Mouse (Mus musculus): ENCODE measurements around the gene Slc34a2.

Gene Slc34a2

GRCm38 (mm10) chr5:53112942-53113341, 75.1 kb downstream of the Slc34a2 start:
- DNase-seq, result no peak

GRCm38 (mm10) chr5:53114616-53115267, 76.9 kb downstream of the Slc34a2 start:
- DNase-seq, result no peak

- DNase-seq, result no peak
Observed at GRCm38 (mm10) chr5:53118212-53118611, 80.3 kb downstream of the Slc34a2 start.

GRCm38 (mm10) chr5:53119689-53120088, 81.8 kb downstream of the Slc34a2 start:
- no peak for DNase-seq
